Mouse (Mus musculus) stomach, postnatal 0 days (tissue): ENCODE results near the gene Txnrd2.

Experiments
- CTCF ChIP-seq: IDR thresholded peaks from 2 replicates; pipeline ENCODE4 v1.5.1; 2016; ENCODE audit warnings: antibody characterized with exemption, low read depth, mild to moderate bottlenecking, moderate library complexity
- EP300 ChIP-seq: optimal IDR thresholded peaks from 2 replicates; pipeline ENCODE3; 2016; ENCODE audit warnings: antibody characterized with exemption

GRCm38 (mm10) chr16:18511741-18512140 is 85.6 kb downstream of the Txnrd2 start:
- no peak for TF ChIP-seq CTCF
- TF ChIP-seq EP300, result no peak
